Mouse (Mus musculus) lung, embryonic 15.5 days (tissue): ENCODE data around the gene Itgb1bp1. TPM values are rescaled to one million over a fixed set of nuclear protein-coding genes. Genes with fewer than 3 reads are reported as not detected.

Experiments
- polyA plus RNA-seq: library from polyadenylated mRNA; unstranded; fragments of >200 nt; fragmentation: Nextera tagmentation; extraction: Ambion mirVana; gene quantifications from 2 replicates; pipeline ENCODE4 v1.2.1, GENCODE M21; 2015

The Itgb1bp1 gene
- polyA plus RNA-seq, 1 experiment from 2014 or later: 54.7 TPM

Other genes starting within 250 kb of the Itgb1bp1 start
- gene Cpsf3, start 893 bp downstream of the Itgb1bp1 start, polyA plus RNA-seq: 106 and 111 TPM in 2 replicates
- gene Iah1, start 30.1 kb upstream of the Itgb1bp1 start, polyA plus RNA-seq: 61.0 and 61.8 TPM in 2 replicates
- 46.6 and 51.1 TPM in 2 replicates for gene Adam17, start 87.3 kb upstream of the Itgb1bp1 start, polyA plus RNA-seq
- 726 and 736 TPM in 2 replicates for gene Ywhaq, start 131.4 kb upstream of the Itgb1bp1 start, polyA plus RNA-seq